Mouse (Mus musculus): ENCODE data around the gene Arrdc3.
"Not testable (repeated sequence)": the region's sequence is repeated elsewhere in the genome, so short reads cannot be mapped to it uniquely, and the experiment has no call there.

The Arrdc3 gene

GRCm38 (mm10) chr13:80883190-80883589, at the start of gene Arrdc3:
Gene Arrdc3, plus strand, starts transcription at chr13:80883384.
- peak; percentile 96 for DNase-seq (ENCODE audit: low spot score)

- peak; percentile 45 for DNase-seq (ENCODE audit: low spot score)
Measured at GRCm38 (mm10) chr13:80862215-80862614, 21.0 kb upstream of the Arrdc3 start.

GRCm38 (mm10) chr13:80864195-80864594, 19.0 kb upstream of the Arrdc3 start:
- no peak for DNase-seq (ENCODE audit: low spot score)

GRCm38 (mm10) chr13:80875126-80875525, 8.1 kb upstream of the Arrdc3 start:
- no peak for DNase-seq (ENCODE audit: low spot score)

- no peak for DNase-seq (ENCODE audit: low spot score)
Measured at GRCm38 (mm10) chr13:80880756-80881155, 2.4 kb upstream of the Arrdc3 start.

GRCm38 (mm10) chr13:80881722-80882500, 1.3 kb upstream of the Arrdc3 start:
- peak; percentile 73 for DNase-seq (ENCODE audit: low spot score)

GRCm38 (mm10) chr13:80882716-80883135, 458 bp upstream of the Arrdc3 start:
- DNase-seq (ENCODE audit: low spot score): no peak

- peak; percentile 14 for DNase-seq (ENCODE audit: low spot score)
Measured at GRCm38 (mm10) chr13:80883649-80884376, 629 bp downstream of the Arrdc3 start.

GRCm38 (mm10) chr13:80884377-80884983, 1.3 kb downstream of the Arrdc3 start:
- peak; percentile 83 for DNase-seq (ENCODE audit: low spot score)

- DNase-seq (ENCODE audit: low spot score): peak; percentile 96
Measured at GRCm38 (mm10) chr13:80885103-80885833, 2.1 kb downstream of the Arrdc3 start.

GRCm38 (mm10) chr13:80885834-80886663, 2.9 kb downstream of the Arrdc3 start:
- DNase-seq (ENCODE audit: low spot score): peak; percentile 98

GRCm38 (mm10) chr13:80886664-80887210, 3.6 kb downstream of the Arrdc3 start:
- no peak for DNase-seq (ENCODE audit: low spot score)

GRCm38 (mm10) chr13:80887842-80888241, 4.7 kb downstream of the Arrdc3 start:
- DNase-seq (ENCODE audit: low spot score): no peak

GRCm38 (mm10) chr13:80894928-80895327, 11.7 kb downstream of the Arrdc3 start:
- not testable (repeated sequence) for DNase-seq (ENCODE audit: low spot score)

- no peak for DNase-seq (ENCODE audit: low spot score)
Measured at GRCm38 (mm10) chr13:80897411-80897810, 14.2 kb downstream of the Arrdc3 start.

- no peak for DNase-seq (ENCODE audit: low spot score)
Measured at GRCm38 (mm10) chr13:80898095-80898494, 14.9 kb downstream of the Arrdc3 start.

- DNase-seq (ENCODE audit: low spot score): no peak
Measured at GRCm38 (mm10) chr13:80899435-80900029, 16.3 kb downstream of the Arrdc3 start.

GRCm38 (mm10) chr13:80901432-80901831, 18.2 kb downstream of the Arrdc3 start:
- no peak for DNase-seq (ENCODE audit: low spot score)

- DNase-seq (ENCODE audit: low spot score): no peak
Measured at GRCm38 (mm10) chr13:80902796-80903195, 19.6 kb downstream of the Arrdc3 start.

- DNase-seq (ENCODE audit: low spot score): no peak
Measured at GRCm38 (mm10) chr13:80913361-80913760, 30.2 kb downstream of the Arrdc3 start.

Data from T-cell, adult 2 months (primary cell).